Mouse (Mus musculus): ENCODE measurements around the gene Slc39a9. TPM values are rescaled to one million over a fixed set of nuclear protein-coding genes. Genes with fewer than 3 reads are reported as not detected.

The Slc39a9 gene
- polyA plus RNA-seq, 1 experiment from 2014 or later: 14.9 TPM

GRCm38 (mm10) chr12:80684316-80684715 is 40.6 kb downstream of the Slc39a9 start:
- WGBS: 88% methylated on average over 3 of the region's 3 CpGs
- Histone ChIP-seq H3K27ac (ENCODE audit: low read length) (no peak overlapping the region), H3K4me1 (ENCODE audit: insufficient read depth, low read depth, low read length) (no peaks in the 10 kb centered on the region), H3K27me3 (replicated peaks; ENCODE audit: insufficient read depth, low read length) (no peaks in the 10 kb centered on the region), H3K9ac (replicated peaks; ENCODE audit: low read depth) (no peak overlapping the region), H3K36me3 (ENCODE audit: insufficient read depth, low read length) (no peaks in the 10 kb centered on the region; the same call in 1 of the 2 replicates), H3K4me2 (replicated peaks; ENCODE audit: low read depth, low read length) (no peak overlapping the region), H3K4me3 (ENCODE audit: low read depth, low read length) (no peak overlapping the region), H3K9me3 (ENCODE audit: low read length) (no peaks in the 10 kb centered on the region)
- no peak for DNase-seq (ENCODE audit: low spot score)
- TF ChIP-seq CTCF (IDR thresholded peaks at IDR 0.05): no peak
- TF ChIP-seq EP300 (IDR thresholded peaks at IDR 0.05): no peak
- ATAC-seq: no peak

- peak; percentile 65 for DNase-seq (ENCODE audit: low spot score)
- peaks cover 7% of the 10 kb centered on the region; the same call in 1 of the 2 replicates for H3K4me1 ChIP-seq (ENCODE audit: insufficient read depth, low read depth, low read length)
Measured at GRCm38 (mm10) chr12:80687788-80688211, 44.1 kb downstream of the Slc39a9 start.

GRCm38 (mm10) chr12:80689696-80690095 is 46.0 kb downstream of the Slc39a9 start:
- no peak for DNase-seq (ENCODE audit: low spot score)
- H3K36me3 ChIP-seq (ENCODE audit: insufficient read depth, low read length): no peaks in the 10 kb centered on the region

More at GRCm38 (mm10) chr12:80687788-80688211, 44.1 kb downstream of the Slc39a9 start:
- WGBS: 17% methylated on average over 10 of the region's 10 CpGs
- Histone ChIP-seq H3K4me3 (ENCODE audit: low read depth, low read length) (no peak overlapping the region), H3K9me3 (ENCODE audit: low read length) (no peaks in the 10 kb centered on the region), H3K27me3 (replicated peaks; ENCODE audit: insufficient read depth, low read length) (peaks cover 11% of the 10 kb centered on the region; the same call in 1 of the 2 replicates), H3K9ac (replicated peaks; ENCODE audit: low read depth) (no peak overlapping the region), H3K36me3 (ENCODE audit: insufficient read depth, low read length) (no peaks in the 10 kb centered on the region), H3K27ac (ENCODE audit: low read length) (no peak overlapping the region), H3K4me2 (replicated peaks; ENCODE audit: low read depth, low read length) (0 out of 2 replicates have a peak overlapping the region, but pooled peaks have one; percentile 27)
- ATAC-seq: no peak
- TF ChIP-seq EP300 (IDR thresholded peaks at IDR 0.05) (no peak), CTCF (IDR thresholded peaks at IDR 0.05) (no peak)

GRCm38 (mm10) chr12:80691671-80692091 is 48.0 kb downstream of the Slc39a9 start:
- DNase-seq (ENCODE audit: low spot score): peak; percentile 96
- peak overlapping the region; percentile 38 for H3K4me3 ChIP-seq (ENCODE audit: low read depth, low read length)
- peak; percentile 93 for ATAC-seq
- no peaks in the 10 kb centered on the region for H3K9me3 ChIP-seq (ENCODE audit: low read length)
- H3K9ac ChIP-seq (replicated peaks; ENCODE audit: low read depth): 0 out of 2 replicates have a peak overlapping the region, but pooled peaks have one; percentile 23
- peaks cover 20% of the 10 kb centered on the region; the same call in 1 of the 2 replicates for H3K27me3 ChIP-seq (replicated peaks; ENCODE audit: insufficient read depth, low read length)
- H3K27ac ChIP-seq (ENCODE audit: low read length): peak overlapping the region; percentile 90
- peak overlapping the region; percentile 66 for H3K4me2 ChIP-seq (replicated peaks; ENCODE audit: low read depth, low read length)
- TF ChIP-seq CTCF (IDR thresholded peaks at IDR 0.05) (no peak), EP300 (IDR thresholded peaks at IDR 0.05) (peak; percentile 78)
- WGBS: 16% methylated on average over 12 of the region's 12 CpGs
- no peaks in the 10 kb centered on the region for H3K36me3 ChIP-seq (ENCODE audit: insufficient read depth, low read length)
- H3K4me1 ChIP-seq (ENCODE audit: insufficient read depth, low read depth, low read length): peaks cover 14% of the 10 kb centered on the region; the same call in 1 of the 2 replicates

More at GRCm38 (mm10) chr12:80689696-80690095, 46.0 kb downstream of the Slc39a9 start:
- no peak for ATAC-seq
- H3K27me3 ChIP-seq (replicated peaks; ENCODE audit: insufficient read depth, low read length): peaks cover 20% of the 10 kb centered on the region; the same call in 1 of the 2 replicates
- no peaks in the 10 kb centered on the region for H3K9me3 ChIP-seq (ENCODE audit: low read length)
- WGBS: 49% methylated on average over 5 of the region's 5 CpGs
- H3K9ac ChIP-seq (replicated peaks; ENCODE audit: low read depth): no peak overlapping the region
- no peak for TF ChIP-seq CTCF (IDR thresholded peaks at IDR 0.05)
- TF ChIP-seq EP300 (IDR thresholded peaks at IDR 0.05): no peak
- no peak overlapping the region for H3K4me2 ChIP-seq (replicated peaks; ENCODE audit: low read depth, low read length)
- H3K4me1 ChIP-seq (ENCODE audit: insufficient read depth, low read depth, low read length): peaks cover 14% of the 10 kb centered on the region; the same call in 1 of the 2 replicates
- no peak overlapping the region for H3K4me3 ChIP-seq (ENCODE audit: low read depth, low read length)
- no peak overlapping the region for H3K27ac ChIP-seq (ENCODE audit: low read length)

GRCm38 (mm10) chr12:80692269-80692972 is 48.7 kb downstream of the Slc39a9 start, which contains the start of gene Plekhd1:
Gene Plekhd1, plus strand, starts transcription at chr12:80692591.
- no peaks in the 10 kb centered on the region for H3K9me3 ChIP-seq (ENCODE audit: low read length)
- H3K36me3 ChIP-seq (ENCODE audit: insufficient read depth, low read length): no peaks in the 10 kb centered on the region
- H3K4me3 ChIP-seq (ENCODE audit: low read depth, low read length): peak within 1 kb of the TSS; percentile 38
- H3K4me1 ChIP-seq (ENCODE audit: insufficient read depth, low read depth, low read length): peaks cover 14% of the 10 kb centered on the region; the same call in 1 of the 2 replicates
- H3K4me2 ChIP-seq (replicated peaks; ENCODE audit: low read depth, low read length): peak within 1 kb of the TSS; percentile 66
- WGBS: under 1% methylated on average over 38 of the region's 52 CpGs
- TF ChIP-seq EP300 (IDR thresholded peaks at IDR 0.05): no peak
- no peak for TF ChIP-seq CTCF (IDR thresholded peaks at IDR 0.05)
- H3K27me3 ChIP-seq (replicated peaks; ENCODE audit: insufficient read depth, low read length): peaks cover 20% of the 10 kb centered on the region; the same call in 1 of the 2 replicates
- DNase-seq (ENCODE audit: low spot score): peak; percentile 93
- peak; percentile 90 for ATAC-seq
- 0 out of 2 replicates have a peak within 1 kb of the TSS, but pooled peaks have one; percentile 23 for H3K9ac ChIP-seq (replicated peaks; ENCODE audit: low read depth)
- H3K27ac ChIP-seq (ENCODE audit: low read length): peak within 1 kb of the TSS; percentile 90

GRCm38 (mm10) chr12:80693700-80694099 is 50.0 kb downstream of the Slc39a9 start:
- TF ChIP-seq EP300 (IDR thresholded peaks at IDR 0.05) (no peak), CTCF (IDR thresholded peaks at IDR 0.05) (no peak)
- H3K9me3 ChIP-seq (ENCODE audit: low read length): no peaks in the 10 kb centered on the region
- ATAC-seq (no peak), DNase-seq (ENCODE audit: low spot score) (no peak)
- no peaks in the 10 kb centered on the region for H3K36me3 ChIP-seq (ENCODE audit: insufficient read depth, low read length)
- H3K27me3 ChIP-seq (replicated peaks; ENCODE audit: insufficient read depth, low read length): peaks cover 20% of the 10 kb centered on the region; the same call in 1 of the 2 replicates
- no peak overlapping the region for H3K27ac ChIP-seq (ENCODE audit: low read length)
- peak overlapping the region; percentile 38; the same call in 1 of the 2 replicates for H3K4me3 ChIP-seq (ENCODE audit: low read depth, low read length)
- 35% methylated on average over 2 of the region's 2 CpGs for WGBS
- no peak overlapping the region for H3K9ac ChIP-seq (replicated peaks; ENCODE audit: low read depth)
- H3K4me2 ChIP-seq (replicated peaks; ENCODE audit: low read depth, low read length): peak overlapping the region; percentile 66
- peaks cover 14% of the 10 kb centered on the region; the same call in 1 of the 2 replicates for H3K4me1 ChIP-seq (ENCODE audit: insufficient read depth, low read depth, low read length)
